Mouse (Mus musculus): ENCODE data around the gene Slamf7.

DNA sequence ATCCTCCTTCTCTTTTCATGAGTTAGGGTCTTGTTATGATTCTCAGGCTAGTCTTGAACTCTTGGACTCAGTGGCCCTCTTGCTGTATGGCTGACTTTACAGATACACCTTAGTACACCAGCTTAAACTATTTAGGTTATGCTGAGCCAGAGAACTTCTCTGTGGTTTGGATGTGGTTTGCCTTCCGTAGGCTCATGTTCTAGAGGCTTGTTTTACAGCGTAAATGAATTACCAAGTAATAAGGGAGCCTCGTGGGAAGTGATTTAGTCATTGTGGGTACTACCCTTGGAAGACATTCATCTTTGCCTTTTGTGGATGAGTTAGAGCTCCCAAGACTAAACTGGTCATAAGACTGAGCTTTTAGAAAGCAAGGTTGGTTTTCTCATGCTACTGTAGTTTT, 25.0 kb downstream of the Slamf7 start:
- TF ChIP-seq CTCF (conservative IDR thresholded peaks at IDR 0.05; ENCODE audit: low read length) (no peak), POU5F1 (IDR thresholded peaks at IDR 0.05; ENCODE audit: borderline replicate concordance, low read length) (no peak)
